Mouse (Mus musculus) heart, postnatal 4 days (tissue): Measurements from ENCODE around the gene Nr2f2. TPM values are rescaled to one million over a fixed set of nuclear protein-coding genes. Genes with fewer than 3 reads are reported as not detected.

Experiments
- DNase-seq: peaks from one replicate; pipeline ENCODE4 v3.0.0; 2021
- total RNA-seq, 2 experiments: library from RNA; stranded (reverse); gene quantifications; 2 replicates each; pipeline ENCODE4 v1.2.3; 2021

Gene Nr2f2
- 10 to 100 TPM; 34.3 to 35.0 TPM for total RNA-seq

- peak; percentile 17 for DNase-seq
Observed at GRCm38 (mm10) chr7:70365941-70366807, at the start of gene Nr2f2. Gene Nr2f2, minus strand, starts transcription at chr7:70366735.

- no peak for DNase-seq
Observed at GRCm38 (mm10) chr7:70414461-70414860, 47.9 kb upstream of the Nr2f2 start.

- DNase-seq = no peak
Observed at GRCm38 (mm10) chr7:70413646-70414045, 47.1 kb upstream of the Nr2f2 start.

GRCm38 (mm10) chr7:70412900-70413299 lies 46.4 kb upstream of the Nr2f2 start:
- no peak for DNase-seq

GRCm38 (mm10) chr7:70410350-70410749 lies 43.8 kb upstream of the Nr2f2 start:
- peak; percentile 11 for DNase-seq

GRCm38 (mm10) chr7:70409890-70410289 lies 43.4 kb upstream of the Nr2f2 start:
- peak; percentile 33 for DNase-seq

GRCm38 (mm10) chr7:70408814-70409213 lies 42.3 kb upstream of the Nr2f2 start:
- DNase-seq = no peak

GRCm38 (mm10) chr7:70407123-70407522 lies 40.6 kb upstream of the Nr2f2 start:
- DNase-seq = no peak

GRCm38 (mm10) chr7:70406527-70406926 lies 40.0 kb upstream of the Nr2f2 start:
- no peak for DNase-seq

GRCm38 (mm10) chr7:70405466-70405865 lies 38.9 kb upstream of the Nr2f2 start:
- no peak for DNase-seq

- no peak for DNase-seq
Observed at GRCm38 (mm10) chr7:70382828-70383227, 16.3 kb upstream of the Nr2f2 start.

- no peak for DNase-seq
Observed at GRCm38 (mm10) chr7:70381409-70382244, 15.1 kb upstream of the Nr2f2 start.

- no peak for DNase-seq
Observed at GRCm38 (mm10) chr7:70380943-70381342, 14.4 kb upstream of the Nr2f2 start.

GRCm38 (mm10) chr7:70380246-70380645 lies 13.7 kb upstream of the Nr2f2 start:
- DNase-seq = no peak

GRCm38 (mm10) chr7:70370552-70371262 lies 4.2 kb upstream of the Nr2f2 start:
- DNase-seq = no peak

GRCm38 (mm10) chr7:70369731-70370551 lies 3.4 kb upstream of the Nr2f2 start:
- peak; percentile 35 for DNase-seq

- peak; percentile 29 for DNase-seq
Observed at GRCm38 (mm10) chr7:70369061-70369730, 2.7 kb upstream of the Nr2f2 start.

- no peak for DNase-seq
Observed at GRCm38 (mm10) chr7:70368751-70369060, 2.2 kb upstream of the Nr2f2 start.

- DNase-seq = no peak
Observed at GRCm38 (mm10) chr7:70368268-70368655, 1.7 kb upstream of the Nr2f2 start.

- DNase-seq = peak; percentile 22
Observed at GRCm38 (mm10) chr7:70367591-70368267, 1.2 kb upstream of the Nr2f2 start.

- DNase-seq = no peak
Observed at GRCm38 (mm10) chr7:70366808-70367095, 217 bp upstream of the Nr2f2 start.
